12 mouse cellular contexts compared by ENCODE assay signal in the genomic region with DNA sequence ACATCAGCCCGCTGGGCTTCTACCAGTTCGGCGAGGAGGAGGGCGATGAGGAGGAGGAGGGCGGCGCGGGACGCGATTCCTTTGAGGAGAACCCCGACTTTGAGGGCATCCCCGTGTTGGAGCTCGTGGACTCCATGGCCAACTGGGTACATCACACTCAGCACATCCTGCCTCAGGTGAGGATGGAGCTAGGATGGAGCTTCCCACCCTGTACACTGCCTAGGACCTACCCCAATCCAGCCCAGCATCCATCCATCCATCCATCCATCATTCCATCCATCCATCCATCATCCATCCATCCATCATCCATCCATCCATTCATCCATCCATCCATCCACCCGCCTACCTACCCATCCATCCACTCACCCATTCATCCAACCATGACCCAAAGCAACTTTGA. TPM values are rescaled to one million over a fixed set of nuclear protein-coding genes. Genes with fewer than 3 reads are reported as not detected.
DNase-seq lines count a peak whose midpoint lies in the region; ATAC-seq and TF ChIP-seq lines count a peak whose summit lies in the region.
"Had no signal": no experiment of that assay in that cellular context is flagged by ENCODE, and none has a peak within 500 bp of the region (broad histone marks: within the 10 kb centered on the region; RNA-seq: fewer than 3 reads in every experiment).

No protein-coding gene starts in this region.

- WGBS in liver, postnatal 0 days (ENCODE audit: insufficient replicate concordance) = 47% methylated on average over 12 of the region's 13 CpGs
- 37% methylated on average over 13 of the region's 13 CpGs for WGBS in liver, embryonic 12.5 days (ENCODE audit: insufficient replicate concordance)
- 53% methylated on average over 12 of the region's 13 CpGs for WGBS in embryonic facial prominence, embryonic 14.5 days
- WGBS in midbrain, embryonic 16.5 days = 60% methylated on average over 13 of the region's 13 CpGs

- intact Hi-C loops in gastrocnemius, adult 2 months (cut with DNase I) = loop anchor here (5.0 kb wide), 1 partner anchor 41 kb away; no protein-coding TSS in a partner anchor
- intact Hi-C loops in left cerebral cortex, postnatal 14 days (cut with DNase I) = no loop called here

- peak; percentile 15 for DNase-seq in gastrocnemius, adult 2 months
- no peak for DNase-seq in gastrocnemius, postnatal 4 days (ENCODE audit: low spot score in 2 of 2)
- peak; percentile 13 for DNase-seq in liver, postnatal 0 days
- DNase-seq in embryonic facial prominence, embryonic 14.5 days (ENCODE audit: low spot score) = no peak
- DNase-seq in spleen, postnatal 14 days (ENCODE audit: low spot score in 2 of 2) = no peak
- no peak for DNase-seq in left cerebral cortex, postnatal 14 days (ENCODE audit: low spot score in 2 of 2)
- DNase-seq: adrenal gland, postnatal 14 days; cerebellum, adult 18-20 months; gastrocnemius, postnatal 36 days; liver had no signal

- no peak for TF ChIP-seq CTCF in gastrocnemius, adult 2 months (IDR thresholded peaks at IDR 0.05)
- TF ChIP-seq CTCF in liver, postnatal 0 days (IDR thresholded peaks at IDR 0.05; ENCODE audit: low read depth) = no peak

- no peak overlapping the region for H3K4me2 ChIP-seq in liver, postnatal 0 days (ENCODE audit: low read depth, low read length)
- no peak overlapping the region for H3K4me2 ChIP-seq in liver, embryonic 12.5 days
- peak overlapping the region; percentile 29 for H3K4me2 ChIP-seq in embryonic facial prominence, embryonic 14.5 days (ENCODE audit: low read depth, low read length)
- peak overlapping the region; percentile 36 for H3K4me2 ChIP-seq in midbrain, embryonic 16.5 days (ENCODE audit: low read length)

- H3K27me3 ChIP-seq in liver, postnatal 0 days (ENCODE audit: insufficient read depth, low read length) = peaks cover 37% of the 10 kb centered on the region
- H3K27me3 ChIP-seq in liver, embryonic 12.5 days (replicated peaks) = peaks cover 68% of the 10 kb centered on the region
- peaks cover 29% of the 10 kb centered on the region for H3K27me3 ChIP-seq in embryonic facial prominence, embryonic 14.5 days (replicated peaks; ENCODE audit: control insufficient read depth, insufficient read depth, low read length)
- H3K27me3 ChIP-seq in midbrain, embryonic 16.5 days (ENCODE audit: control insufficient read depth, insufficient read depth, low read depth, low read length) = peaks cover 29% of the 10 kb centered on the region

- H3K27ac ChIP-seq in gastrocnemius, adult 2 months = no peak overlapping the region
- H3K27ac ChIP-seq in liver, postnatal 0 days (ENCODE audit: low read depth) = no peak overlapping the region
- H3K27ac ChIP-seq in liver, embryonic 12.5 days = no peak overlapping the region
- no peak overlapping the region for H3K27ac ChIP-seq in embryonic facial prominence, embryonic 14.5 days (replicated peaks; ENCODE audit: low read depth, low read length)
- no peak overlapping the region for H3K27ac ChIP-seq in midbrain, embryonic 16.5 days (ENCODE audit: low read length)

- no peak for ATAC-seq in liver, postnatal 0 days
- no peak for ATAC-seq in liver, embryonic 12.5 days
- no peak for ATAC-seq in embryonic facial prominence, embryonic 14.5 days (ENCODE audit: low read depth)
- ATAC-seq in midbrain, embryonic 16.5 days = no peak

- TF ChIP-seq EP300 in liver, postnatal 0 days (IDR thresholded peaks at IDR 0.05; ENCODE audit: low read depth) = no peak

- no peak overlapping the region for H3K4me3 ChIP-seq in gastrocnemius, adult 2 months
- no peak overlapping the region for H3K4me3 ChIP-seq in liver, postnatal 0 days (ENCODE audit: low read depth, low read length)
- no peak overlapping the region for H3K4me3 ChIP-seq in liver, embryonic 12.5 days
- peak overlapping the region; percentile 19 for H3K4me3 ChIP-seq in embryonic facial prominence, embryonic 14.5 days (ENCODE audit: low read depth, low read length)
- H3K4me3 ChIP-seq in midbrain, embryonic 16.5 days (ENCODE audit: low read depth, low read length) = peak overlapping the region; percentile 20

- no peaks in the 10 kb centered on the region for H3K9me3 ChIP-seq in liver, postnatal 0 days (ENCODE audit: low read length)
- H3K9me3 ChIP-seq in liver, embryonic 12.5 days (replicated peaks) = no peaks in the 10 kb centered on the region
- 0 out of 2 replicates have a peak, but pooled peaks cover 4% of the 10 kb centered on the region for H3K9me3 ChIP-seq in embryonic facial prominence, embryonic 14.5 days (ENCODE audit: control insufficient read depth, low read length)
- H3K9me3 ChIP-seq in midbrain, embryonic 16.5 days (replicated peaks; ENCODE audit: control insufficient read depth, low read length, poor library complexity, severe bottlenecking) = no peaks in the 10 kb centered on the region

- no peaks in the 10 kb centered on the region for H3K36me3 ChIP-seq in liver, postnatal 0 days (replicated peaks; ENCODE audit: insufficient read depth, low read length)
- no peaks in the 10 kb centered on the region for H3K36me3 ChIP-seq in liver, embryonic 12.5 days
- no peaks in the 10 kb centered on the region for H3K36me3 ChIP-seq in embryonic facial prominence, embryonic 14.5 days (ENCODE audit: control insufficient read depth, insufficient read depth, low read length)
- H3K36me3 ChIP-seq in midbrain, embryonic 16.5 days (ENCODE audit: control insufficient read depth, insufficient read depth, low read length) = no peaks in the 10 kb centered on the region

- no peaks in the 10 kb centered on the region for H3K4me1 ChIP-seq in liver, postnatal 0 days (ENCODE audit: insufficient read depth)
- peaks cover 9% of the 10 kb centered on the region for H3K4me1 ChIP-seq in liver, embryonic 12.5 days
- H3K4me1 ChIP-seq in embryonic facial prominence, embryonic 14.5 days (ENCODE audit: control insufficient read depth, insufficient read depth, low read length) = no peaks in the 10 kb centered on the region
- no peaks in the 10 kb centered on the region for H3K4me1 ChIP-seq in midbrain, embryonic 16.5 days (ENCODE audit: control insufficient read depth, insufficient read depth, low read length)

- H3K9ac ChIP-seq in liver, postnatal 0 days (replicated peaks) = no peak overlapping the region
- no peak overlapping the region for H3K9ac ChIP-seq in liver, embryonic 12.5 days
- H3K9ac ChIP-seq in embryonic facial prominence, embryonic 14.5 days (ENCODE audit: low read depth, low read length) = no peak overlapping the region
- H3K9ac ChIP-seq in midbrain, embryonic 16.5 days (ENCODE audit: low read depth, low read length) = no peak overlapping the region

RNA-seq across cellular contexts. Expression of gene Dmwd, which starts 10.1 kb away (rescaled TPM):
- 10 to 100 TPM; 31.9 to 32.1 TPM for total RNA-seq in gastrocnemius, adult 2 months (2021)
- total RNA-seq in gastrocnemius, postnatal 4 days (2021) = 10 to 100 TPM; 52.4 to 55.4 TPM
- polyA plus RNA-seq in liver, postnatal 0 days (2015; fragmentation: Nextera tagmentation; extraction: Ambion mirVana) = 3.2 and 4.6 TPM in 2 replicates
- polyA plus RNA-seq in liver, embryonic 12.5 days (2016; fragmentation: Nextera tagmentation; extraction: Ambion mirVana) = 7.4 and 7.9 TPM in 2 replicates
- polyA plus RNA-seq in embryonic facial prominence, embryonic 14.5 days (2014; fragmentation: Nextera tagmentation; extraction: Ambion mirVana) = 20.2 and 22.6 TPM in 2 replicates
- polyA plus RNA-seq in midbrain, embryonic 16.5 days (2015; fragmentation: Nextera tagmentation; extraction: Ambion mirVana) = 28.4 and 28.7 TPM in 2 replicates
- total RNA-seq in left cerebral cortex, postnatal 14 days (2021) = 100 to 1,000 TPM; 151 to 162 TPM

RNA-seq across cellular contexts. Expression of gene Rsph6a, which starts 11.4 kb away (rescaled TPM):
- not detected for total RNA-seq in gastrocnemius, adult 2 months (2021)
- total RNA-seq in gastrocnemius, postnatal 4 days (2021) = not detected
- polyA plus RNA-seq in liver, postnatal 0 days (2015; fragmentation: Nextera tagmentation; extraction: Ambion mirVana) = not detected in 2 replicates
- not detected in 2 replicates for polyA plus RNA-seq in liver, embryonic 12.5 days (2016; fragmentation: Nextera tagmentation; extraction: Ambion mirVana)
- not detected in 2 replicates for polyA plus RNA-seq in embryonic facial prominence, embryonic 14.5 days (2014; fragmentation: Nextera tagmentation; extraction: Ambion mirVana)
- 0.14 and 0.28 TPM in 2 replicates for polyA plus RNA-seq in midbrain, embryonic 16.5 days (2015; fragmentation: Nextera tagmentation; extraction: Ambion mirVana)
- under 1 TPM; 0.29 to 0.49 TPM for total RNA-seq in left cerebral cortex, postnatal 14 days (2021)
- total RNA-seq: adrenal gland, postnatal 14 days; gastrocnemius, postnatal 36 days had no signal

RNA-seq across cellular contexts. Expression of gene Dmpk, which starts 17.8 kb away (rescaled TPM):
- total RNA-seq in gastrocnemius, adult 2 months (2021) = 100 to 1,000 TPM; 265 to 336 TPM
- total RNA-seq in gastrocnemius, postnatal 4 days (2021) = 100 to 1,000 TPM; 287 to 292 TPM
- 14.2 and 17.6 TPM in 2 replicates for polyA plus RNA-seq in liver, postnatal 0 days (2015; fragmentation: Nextera tagmentation; extraction: Ambion mirVana)
- polyA plus RNA-seq in liver, embryonic 12.5 days (2016; fragmentation: Nextera tagmentation; extraction: Ambion mirVana) = 8.5 and 9.8 TPM in 2 replicates
- 43.3 and 58.2 TPM in 2 replicates for polyA plus RNA-seq in embryonic facial prominence, embryonic 14.5 days (2014; fragmentation: Nextera tagmentation; extraction: Ambion mirVana)
- polyA plus RNA-seq in midbrain, embryonic 16.5 days (2015; fragmentation: Nextera tagmentation; extraction: Ambion mirVana) = 6.9 and 8.1 TPM in 2 replicates
- total RNA-seq in left cerebral cortex, postnatal 14 days (2021) = 10 to 100 TPM; 34.3 to 36.7 TPM

RNA-seq across cellular contexts. Expression of gene Six5, which starts 28.5 kb away (rescaled TPM):
- 1 to 10 TPM in 1 of 2 experiments, under 1 TPM in 1; 0.89 to 2.3 TPM for total RNA-seq in gastrocnemius, adult 2 months (2021)
- total RNA-seq in gastrocnemius, postnatal 4 days (2021) = 10 to 100 TPM; 13.5 to 14.7 TPM
- polyA plus RNA-seq in liver, postnatal 0 days (2015; fragmentation: Nextera tagmentation; extraction: Ambion mirVana) = 0.78 and 0.82 TPM in 2 replicates
- 1.8 TPM in 2 replicates for polyA plus RNA-seq in liver, embryonic 12.5 days (2016; fragmentation: Nextera tagmentation; extraction: Ambion mirVana)
- 13.4 and 16.3 TPM in 2 replicates for polyA plus RNA-seq in embryonic facial prominence, embryonic 14.5 days (2014; fragmentation: Nextera tagmentation; extraction: Ambion mirVana)
- polyA plus RNA-seq in midbrain, embryonic 16.5 days (2015; fragmentation: Nextera tagmentation; extraction: Ambion mirVana) = 1.5 and 1.6 TPM in 2 replicates
- 1 to 10 TPM; 1.6 TPM for total RNA-seq in left cerebral cortex, postnatal 14 days (2021)

RNA-seq across cellular contexts. Expression of gene Sympk, which starts 41.7 kb away (rescaled TPM):
- 10 to 100 TPM; 70.9 to 81.5 TPM for total RNA-seq in gastrocnemius, adult 2 months (2021)
- 10 to 100 TPM; 61.4 to 63.8 TPM for total RNA-seq in gastrocnemius, postnatal 4 days (2021)
- polyA plus RNA-seq in liver, postnatal 0 days (2015; fragmentation: Nextera tagmentation; extraction: Ambion mirVana) = 6.9 and 7.1 TPM in 2 replicates
- polyA plus RNA-seq in liver, embryonic 12.5 days (2016; fragmentation: Nextera tagmentation; extraction: Ambion mirVana) = 30.3 and 33.3 TPM in 2 replicates
- 23.6 and 23.8 TPM in 2 replicates for polyA plus RNA-seq in embryonic facial prominence, embryonic 14.5 days (2014; fragmentation: Nextera tagmentation; extraction: Ambion mirVana)
- 25.6 and 28.7 TPM in 2 replicates for polyA plus RNA-seq in midbrain, embryonic 16.5 days (2015; fragmentation: Nextera tagmentation; extraction: Ambion mirVana)
- 100 to 1,000 TPM; 106 to 109 TPM for total RNA-seq in left cerebral cortex, postnatal 14 days (2021)

Comparison
In these comparisons a context has a peak if more than half of its experiments do, and no peak if none do; other contexts are left out.
1. DNase-seq: peak in gastrocnemius, adult 2 months (single experiment) and liver, postnatal 0 days (single experiment); none in gastrocnemius, postnatal 4 days (0 of 2), embryonic facial prominence, embryonic 14.5 days (single experiment), spleen, postnatal 14 days (0 of 2) and left cerebral cortex, postnatal 14 days (0 of 2).
2. H3K4me3 ChIP-seq: peak in embryonic facial prominence, embryonic 14.5 days (single experiment) and midbrain, embryonic 16.5 days (single experiment); none in gastrocnemius, adult 2 months (single experiment), liver, postnatal 0 days (single experiment) and liver, embryonic 12.5 days (single experiment).
3. H3K4me2 ChIP-seq: peak in embryonic facial prominence, embryonic 14.5 days (single experiment) and midbrain, embryonic 16.5 days (single experiment); none in liver, postnatal 0 days (single experiment) and liver, embryonic 12.5 days (single experiment).